Mouse (Mus musculus) cerebellum, adult 18-20 months (tissue): Measurements from ENCODE around the gene Mmp24.

Source experiments
- DNase-seq, 2 experiments: peaks; one replicate each; pipeline ENCODE4 v3.0.0; 2021

Mmp24 gene

DNA sequence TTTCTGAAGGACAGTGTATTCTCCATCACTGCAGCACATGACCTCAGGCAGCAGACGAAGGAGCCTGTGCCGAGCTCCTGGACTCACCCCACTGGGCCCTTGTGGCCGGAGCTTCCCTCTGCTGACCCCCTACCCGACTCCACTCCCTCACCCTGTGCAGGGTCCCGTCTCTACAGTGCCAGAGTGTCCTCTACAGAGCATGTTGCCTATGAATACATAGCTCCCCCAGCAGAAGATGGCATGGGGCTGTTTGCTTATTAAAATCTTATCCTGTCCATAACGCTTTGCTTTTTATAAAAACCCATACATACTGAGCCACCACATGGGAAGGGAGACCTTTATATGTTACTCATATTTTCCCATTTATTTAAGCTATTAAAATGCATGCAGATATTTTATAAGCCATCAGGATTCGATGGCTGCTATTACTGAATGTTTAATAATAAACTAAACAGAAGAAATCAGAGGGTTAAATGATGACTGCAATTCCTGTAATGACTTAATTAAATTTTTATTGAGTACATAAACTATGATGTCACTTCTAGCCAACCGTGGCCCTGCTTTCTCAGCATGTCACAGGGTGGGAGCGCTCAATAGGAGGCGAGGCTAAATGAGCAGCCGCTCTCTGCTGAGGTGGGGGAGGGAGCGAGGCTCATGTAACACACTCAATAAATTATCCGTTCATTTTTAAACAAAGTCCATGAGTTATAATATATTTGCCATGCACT is 87.6 kb downstream of the Mmp24 start:
- no peak for DNase-seq

DNA sequence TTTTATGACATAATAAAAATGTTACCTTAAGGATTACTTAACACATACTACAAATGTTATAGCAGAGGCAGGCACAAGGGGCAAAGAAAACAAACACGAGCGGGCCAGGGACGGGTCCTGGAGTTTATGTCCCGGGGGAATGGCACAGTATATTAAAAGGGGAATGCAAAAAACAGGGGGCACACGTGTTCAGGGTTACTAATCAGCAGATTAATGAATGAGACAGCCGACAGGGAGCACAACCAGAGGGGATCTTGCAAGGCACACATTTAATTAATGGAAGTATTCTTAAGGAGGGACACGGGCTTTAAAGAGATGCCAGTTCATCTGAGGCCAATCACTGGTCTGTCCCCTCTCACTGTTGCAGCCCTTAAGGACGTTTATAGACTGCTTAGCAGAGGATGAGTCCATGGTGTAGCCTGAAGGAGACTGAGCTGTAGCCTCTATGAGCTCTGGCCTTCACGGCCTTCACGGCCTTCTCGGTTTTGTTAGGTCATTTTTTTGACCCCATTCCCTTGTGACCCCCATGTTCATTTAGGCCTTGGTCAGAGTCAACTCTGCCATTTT is 88.2 kb downstream of the Mmp24 start:
- no peak for DNase-seq
